Mouse (Mus musculus) forebrain, embryonic 12.5 days (tissue): ENCODE measurements around the gene Phldb1. TPM values are rescaled to one million over a fixed set of nuclear protein-coding genes. Genes with fewer than 3 reads are reported as not detected.

Experiments used
- ATAC-seq: fragments of 200-750 bp; cut with Nextera tagmentation; 2 replicates; pipeline ENCODE4 v1.8.0; 2017; ENCODE audit warnings: moderate TSS enrichment; ENCODE audit not compliant: low FRiP score
- H3K27ac ChIP-seq: fragments of 300-500 bp; sonication (generic); 2 replicates; pipeline ENCODE4 v1.5.1; 2016; ENCODE audit warnings: mild to moderate bottlenecking
- H3K27me3 ChIP-seq: fragments of 300-500 bp; sonication (generic); 2 replicates; pipeline ENCODE4 v1.6.1; 2016; ENCODE audit warnings: mild to moderate bottlenecking
- H3K36me3 ChIP-seq: fragments of 300-500 bp; sonication (generic); replicated peaks from 2 replicates; pipeline ENCODE4 v1.6.1; 2016; ENCODE audit warnings: mild to moderate bottlenecking
- H3K4me1 ChIP-seq: fragments of 300-500 bp; sonication (generic); 2 replicates; pipeline ENCODE4 v1.6.1; 2016
- H3K4me2 ChIP-seq: fragments of 300-500 bp; sonication (generic); 2 replicates; pipeline ENCODE4 v1.6.1; 2016; ENCODE audit warnings: mild to moderate bottlenecking, moderate library complexity
- H3K4me3 ChIP-seq: fragments of 300-500 bp; sonication (generic); replicated peaks from 2 replicates; pipeline ENCODE4 v1.5.1; 2016; ENCODE audit warnings: mild to moderate bottlenecking
- H3K9ac ChIP-seq: fragments of 300-500 bp; sonication (generic); 2 replicates; pipeline ENCODE4 v1.6.1; 2016; ENCODE audit warnings: mild to moderate bottlenecking
- H3K9me3 ChIP-seq: fragments of 300-500 bp; sonication (generic); 2 replicates; pipeline ENCODE4 v1.6.1; 2016
- WGBS: fragments of 180-500 bp; shearing (Covaris S2); methylation state at CpG from one replicate; pipeline ENCODE4 v1.1.7; 2016; 5-methylcytosine and 5-hydroxymethylcytosine counted together
- polyA plus RNA-seq: library from polyadenylated mRNA; unstranded; fragments of >200 nt; fragmentation: Nextera tagmentation; extraction: Ambion mirVana; gene quantifications from 2 replicates; pipeline ENCODE4 v1.2.1, GENCODE M21; 2016

Phldb1 gene
- polyA plus RNA-seq, 1 experiment from 2014 or later, result 57.5 TPM

DNA sequence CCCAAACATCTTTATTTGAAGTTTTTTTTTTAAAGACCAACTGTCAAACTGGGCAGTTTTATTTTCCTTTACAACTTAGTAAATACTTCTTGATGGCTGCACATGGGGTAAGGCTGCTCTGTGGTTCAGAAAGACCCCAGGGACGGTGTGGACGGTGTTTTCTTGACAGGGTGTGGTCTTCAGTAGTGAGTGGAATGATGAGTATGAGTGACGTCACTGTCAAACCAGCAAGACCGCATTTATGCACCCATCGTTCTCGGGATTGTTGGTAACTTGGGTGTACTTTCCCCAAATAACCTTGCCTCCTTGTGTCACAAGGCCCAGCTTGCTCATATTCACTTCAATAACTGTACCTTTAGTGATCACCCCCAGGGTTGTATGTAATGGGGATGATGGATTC, 71.3 kb downstream of the Phldb1 start:
- Histone ChIP-seq H3K4me1 (no peaks in the 10 kb centered on the region), H3K9ac (no peak overlapping the region), H3K4me3 (no peak overlapping the region), H3K27ac (no peak overlapping the region), H3K9me3 (no peaks in the 10 kb centered on the region), H3K4me2 (no peak overlapping the region), H3K36me3 (no peaks in the 10 kb centered on the region), H3K27me3 (no peaks in the 10 kb centered on the region)
- 90% methylated on average over 6 of the region's 6 CpGs for WGBS
- no peak for ATAC-seq

- whole genome bisulfite sequencing, result 25% methylated on average over 26 of the region's 26 CpGs
Observed at GRCm38 (mm10) chr9:44655098-44656066, 79.6 kb downstream of the Phldb1 start.

GRCm38 (mm10) chr9:44653896-44654295, 81.1 kb downstream of the Phldb1 start:
- Histone ChIP-seq H3K27me3 (peaks cover 3% of the 10 kb centered on the region; the same call in 1 of the 2 replicates), H3K27ac (no peak overlapping the region), H3K4me3 (no peak overlapping the region), H3K9ac (no peak overlapping the region), H3K36me3 (no peaks in the 10 kb centered on the region), H3K9me3 (no peaks in the 10 kb centered on the region), H3K4me2 (no peak overlapping the region), H3K4me1 (peaks cover 5% of the 10 kb centered on the region)
- no peak for ATAC-seq
- 75% methylated on average over 4 of the region's 4 CpGs for WGBS

More at GRCm38 (mm10) chr9:44655098-44656066, 79.6 kb downstream of the Phldb1 start:
- Histone ChIP-seq H3K4me2 (peak overlapping the region; percentile 39), H3K4me3 (0 out of 2 replicates have a peak overlapping the region, but pooled peaks have one; percentile 2), H3K9me3 (no peaks in the 10 kb centered on the region), H3K27ac (no peak overlapping the region), H3K4me1 (peaks cover 5% of the 10 kb centered on the region), H3K9ac (0 out of 2 replicates have a peak overlapping the region, but pooled peaks have one; percentile 12), H3K36me3 (no peaks in the 10 kb centered on the region), H3K27me3 (peaks cover 3% of the 10 kb centered on the region; the same call in 1 of the 2 replicates)
- ATAC-seq, result 0 out of 2 replicates have a peak, but pooled peaks have one; percentile 27

- Histone ChIP-seq H3K9ac (no peak overlapping the region), H3K27me3 (peaks cover 3% of the 10 kb centered on the region; the same call in 1 of the 2 replicates), H3K9me3 (no peaks in the 10 kb centered on the region), H3K27ac (no peak overlapping the region), H3K36me3 (no peaks in the 10 kb centered on the region), H3K4me3 (no peak overlapping the region), H3K4me2 (no peak overlapping the region), H3K4me1 (peaks cover 5% of the 10 kb centered on the region)
- 9% methylated on average over 8 of the region's 8 CpGs for WGBS
- peak; percentile 81; the same call in 1 of the 2 replicates for ATAC-seq
Observed at GRCm38 (mm10) chr9:44652027-44652426, 83.0 kb downstream of the Phldb1 start.

- H3K4me2 ChIP-seq, result no peak overlapping the region
- H3K4me1 ChIP-seq, result no peaks in the 10 kb centered on the region
- no peak overlapping the region for H3K4me3 ChIP-seq
- H3K36me3 ChIP-seq, result no peaks in the 10 kb centered on the region
- H3K9ac ChIP-seq, result no peak overlapping the region
- H3K27ac ChIP-seq, result no peak overlapping the region
- no peaks in the 10 kb centered on the region for H3K27me3 ChIP-seq
- H3K9me3 ChIP-seq, result no peaks in the 10 kb centered on the region
- WGBS, result 80% methylated on average over 7 of the region's 7 CpGs
- no peak for ATAC-seq
Observed at GRCm38 (mm10) chr9:44648881-44649281, 86.1 kb downstream of the Phldb1 start.

- no peaks in the 10 kb centered on the region for H3K36me3 ChIP-seq
- no peaks in the 10 kb centered on the region for H3K27me3 ChIP-seq
- no peaks in the 10 kb centered on the region for H3K4me1 ChIP-seq
- no peaks in the 10 kb centered on the region for H3K9me3 ChIP-seq
- no peak overlapping the region for H3K4me3 ChIP-seq
- H3K4me2 ChIP-seq, result no peak overlapping the region
- H3K27ac ChIP-seq, result no peak overlapping the region
- no peak for ATAC-seq
- H3K9ac ChIP-seq, result no peak overlapping the region
- 85% methylated on average over 4 of the region's 4 CpGs for WGBS
Observed at GRCm38 (mm10) chr9:44647656-44648055, 87.3 kb downstream of the Phldb1 start.

DNA sequence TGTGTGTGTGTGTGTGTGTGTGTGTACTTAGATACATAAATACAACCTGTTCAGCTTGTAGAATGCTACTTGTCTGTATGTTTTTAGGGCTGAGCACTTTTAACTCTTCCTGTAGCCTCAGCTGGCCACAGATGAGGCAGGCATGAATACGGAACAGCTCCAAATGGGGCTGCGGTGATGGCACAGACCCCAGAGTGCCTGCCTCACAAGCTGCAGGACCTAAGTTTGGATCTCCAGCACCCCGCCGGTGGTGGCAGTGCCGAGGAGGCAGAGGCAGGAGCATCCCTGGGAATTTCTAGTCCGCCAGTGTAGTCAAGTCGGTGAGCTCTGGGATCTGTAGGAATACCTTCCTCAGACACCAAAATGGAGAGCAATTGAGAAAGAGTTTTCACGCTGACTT, 88.0 kb downstream of the Phldb1 start:
- ATAC-seq, result no peak
- Histone ChIP-seq H3K4me3 (no peak overlapping the region), H3K4me2 (no peak overlapping the region), H3K27me3 (no peaks in the 10 kb centered on the region), H3K9ac (no peak overlapping the region), H3K4me1 (no peaks in the 10 kb centered on the region), H3K27ac (no peak overlapping the region), H3K9me3 (no peaks in the 10 kb centered on the region), H3K36me3 (no peaks in the 10 kb centered on the region)
- 93% methylated on average over 8 of the region's 8 CpGs for WGBS

DNA sequence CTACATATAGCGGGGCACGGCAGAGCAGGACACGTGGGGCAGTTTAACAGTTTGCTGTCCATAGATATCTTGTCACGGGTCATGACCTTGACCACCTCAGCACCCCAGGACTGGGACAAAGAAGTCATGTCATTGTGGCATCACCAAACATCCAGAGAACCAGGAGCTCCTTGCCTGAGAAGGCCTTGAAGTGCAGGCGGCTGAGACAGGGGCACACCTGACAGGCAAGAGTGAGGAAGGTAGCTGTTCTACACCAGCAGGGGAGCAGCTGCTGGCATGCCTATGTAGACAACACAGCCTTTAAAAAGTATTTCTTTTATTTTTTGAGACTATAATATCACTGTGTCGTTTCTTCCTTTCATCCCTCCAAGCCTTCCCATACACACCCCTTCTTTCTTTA, 88.6 kb downstream of the Phldb1 start:
- no peak overlapping the region for H3K4me3 ChIP-seq
- 91% methylated on average over 6 of the region's 6 CpGs for WGBS
- H3K4me2 ChIP-seq, result no peak overlapping the region
- H3K9ac ChIP-seq, result no peak overlapping the region
- no peaks in the 10 kb centered on the region for H3K9me3 ChIP-seq
- no peaks in the 10 kb centered on the region for H3K4me1 ChIP-seq
- no peak overlapping the region for H3K27ac ChIP-seq
- no peaks in the 10 kb centered on the region; the same call in 1 of the 2 replicates for H3K36me3 ChIP-seq
- ATAC-seq, result no peak
- no peaks in the 10 kb centered on the region for H3K27me3 ChIP-seq

DNA sequence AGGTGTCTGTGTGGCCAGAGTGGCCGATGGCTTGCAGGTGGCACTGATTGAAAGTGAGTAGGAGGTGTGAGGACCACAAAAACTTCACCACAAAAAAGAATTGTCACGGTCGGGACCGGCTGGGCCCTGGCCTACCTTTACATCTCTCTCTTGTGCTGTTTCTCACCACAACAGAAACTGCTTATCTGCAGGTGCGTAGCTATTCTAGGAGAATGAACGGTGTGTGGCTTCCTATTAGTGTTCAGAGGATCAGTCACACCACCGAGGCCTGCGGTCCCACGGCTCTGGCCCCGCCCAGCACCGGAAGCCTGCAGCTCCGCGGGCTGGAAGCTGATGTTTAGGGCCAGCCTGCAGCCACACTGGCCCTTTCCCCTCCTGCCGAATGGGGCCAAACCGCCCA, 89.1 kb downstream of the Phldb1 start:
- no peak overlapping the region for H3K4me2 ChIP-seq
- no peak overlapping the region for H3K9ac ChIP-seq
- H3K4me3 ChIP-seq, result no peak overlapping the region
- ATAC-seq, result no peak
- H3K27ac ChIP-seq, result no peak overlapping the region
- H3K9me3 ChIP-seq, result no peaks in the 10 kb centered on the region
- WGBS, result 72% methylated on average over 15 of the region's 15 CpGs
- H3K4me1 ChIP-seq, result no peaks in the 10 kb centered on the region
- no peaks in the 10 kb centered on the region for H3K27me3 ChIP-seq
- no peaks in the 10 kb centered on the region; the same call in none of the 2 replicates for H3K36me3 ChIP-seq

GRCm38 (mm10) chr9:44645481-44645880, 89.5 kb downstream of the Phldb1 start:
- no peaks in the 10 kb centered on the region for H3K27me3 ChIP-seq
- H3K36me3 ChIP-seq, result peaks cover 4% of the 10 kb centered on the region
- no peaks in the 10 kb centered on the region for H3K9me3 ChIP-seq
- H3K27ac ChIP-seq, result no peak overlapping the region
- ATAC-seq, result no peak
- 70% methylated on average over 5 of the region's 5 CpGs for WGBS
- no peak overlapping the region for H3K4me3 ChIP-seq
- no peaks in the 10 kb centered on the region for H3K4me1 ChIP-seq
- no peak overlapping the region for H3K9ac ChIP-seq
- no peak overlapping the region for H3K4me2 ChIP-seq

DNA sequence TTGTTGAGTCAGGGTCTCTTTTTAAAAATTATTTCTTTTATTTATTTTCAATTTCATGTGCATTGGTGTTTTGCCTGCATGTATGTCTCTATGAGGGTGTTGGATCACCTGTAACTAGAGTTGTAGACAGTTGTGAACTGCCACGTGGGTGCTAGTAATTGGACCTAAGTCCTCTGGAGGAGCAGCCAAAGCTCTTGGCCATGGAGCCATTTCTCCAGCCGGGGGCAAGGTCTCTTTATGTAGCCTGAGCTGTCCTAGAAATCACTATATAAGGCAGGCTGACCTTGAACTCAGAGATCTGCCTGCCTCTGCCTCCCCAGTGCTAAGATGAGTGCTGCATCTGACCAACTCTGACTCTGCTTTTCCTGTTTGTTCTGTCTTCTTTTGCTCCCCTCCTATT, 90.8 kb downstream of the Phldb1 start:
- H3K36me3 ChIP-seq, result peaks cover 9% of the 10 kb centered on the region
- WGBS, result 90% methylated on average over 2 of the region's 2 CpGs

GRCm38 (mm10) chr9:44643103-44643502, 91.9 kb downstream of the Phldb1 start:
- Histone ChIP-seq H3K4me2 (no peak overlapping the region), H3K4me1 (no peaks in the 10 kb centered on the region), H3K27ac (no peak overlapping the region), H3K9ac (no peak overlapping the region), H3K36me3 (peaks cover 17% of the 10 kb centered on the region), H3K9me3 (no peaks in the 10 kb centered on the region), H3K4me3 (no peak overlapping the region), H3K27me3 (no peaks in the 10 kb centered on the region)
- 95% methylated on average over 7 of the region's 7 CpGs for WGBS
- ATAC-seq, result no peak

More for the DNA sequence above, 90.8 kb downstream of the Phldb1 start:
- H3K4me3 ChIP-seq, result no peak overlapping the region
- H3K27me3 ChIP-seq, result no peaks in the 10 kb centered on the region
- H3K27ac ChIP-seq, result no peak overlapping the region
- ATAC-seq, result no peak
- H3K9me3 ChIP-seq, result no peaks in the 10 kb centered on the region
- H3K4me2 ChIP-seq, result no peak overlapping the region
- no peak overlapping the region for H3K9ac ChIP-seq
- H3K4me1 ChIP-seq, result no peaks in the 10 kb centered on the region
